Mouse (Mus musculus) kidney, postnatal 0 days (tissue): ENCODE results near the gene Dtx3. TPM values are rescaled to one million over a fixed set of nuclear protein-coding genes. Genes with fewer than 3 reads are reported as not detected.
"Not testable (repeated sequence)": the region's sequence is repeated elsewhere in the genome, so short reads cannot be mapped to it uniquely, and the experiment has no call there.

Source experiments
- ATAC-seq: fragments of 200-750 bp; cut with Nextera tagmentation; replicated peaks from 2 replicates; pipeline ENCODE4 v1.8.0; 2017; ENCODE audit warnings: low read depth, moderate number of reproducible peaks, moderate TSS enrichment, moderate library complexity; ENCODE audit not compliant: low FRiP score
- DNase-seq: peaks from one replicate; pipeline ENCODE4 v3.0.0-alpha.2; 2016; ENCODE audit warnings: low spot score
- H3K27ac ChIP-seq: fragments of 300-500 bp; sonication (generic); 2 replicates; pipeline ENCODE4 v1.5.1; 2014; ENCODE audit warnings: mild to moderate bottlenecking
- H3K27me3 ChIP-seq: fragments of 300-500 bp; sonication (generic); 2 replicates; pipeline ENCODE4 v1.6.1; 2014; ENCODE audit warnings: low read length, mixed read lengths; ENCODE audit not compliant: insufficient read depth
- H3K36me3 ChIP-seq: fragments of 300-500 bp; sonication (generic); 2 replicates; pipeline ENCODE4 v1.6.1; 2014; ENCODE audit warnings: low read length, mixed read lengths; ENCODE audit not compliant: insufficient read depth
- H3K4me1 ChIP-seq: fragments of 300-500 bp; sonication (generic); replicated peaks from 2 replicates; pipeline ENCODE4 v1.6.1; 2014; ENCODE audit warnings: antibody characterized with exemption, low read length, mixed read lengths; ENCODE audit not compliant: insufficient read depth
- H3K4me2 ChIP-seq: fragments of 300-500 bp; sonication (generic); 2 replicates; pipeline ENCODE4 v1.6.1; 2014; ENCODE audit warnings: mild to moderate bottlenecking, low read length, moderate library complexity, mixed read lengths
- H3K4me3 ChIP-seq: fragments of 300-500 bp; sonication (generic); replicated peaks from 2 replicates; pipeline ENCODE4 v1.5.1; 2014; ENCODE audit warnings: low read depth, low read length
- H3K9ac ChIP-seq: fragments of 300-500 bp; sonication (generic); 2 replicates; pipeline ENCODE4 v1.6.1; 2014; ENCODE audit warnings: low read depth, low read length
- H3K9me3 ChIP-seq: fragments of 300-500 bp; sonication (generic); replicated peaks from 2 replicates; pipeline ENCODE4 v1.6.1; 2016; ENCODE audit warnings: low read length, inconsistent platforms, mixed read lengths
- CTCF ChIP-seq: IDR thresholded peaks from 2 replicates; pipeline ENCODE4 v1.5.1; 2016; ENCODE audit warnings: antibody characterized with exemption, low read depth, mild to moderate bottlenecking, moderate library complexity
- WGBS: fragments of 180-500 bp; shearing (Covaris S2); extraction: QIAGEN DNeasy Blood & Tissue Kit; methylation state at CpG from one replicate; pipeline ENCODE4 v1.1.7; 2014; 5-methylcytosine and 5-hydroxymethylcytosine counted together
- polyA plus RNA-seq: library from polyadenylated mRNA; unstranded; fragments of >200 nt; fragmentation: Nextera tagmentation; extraction: Ambion mirVana; gene quantifications from 2 replicates; pipeline ENCODE4 v1.2.1, GENCODE M21; 2015

Dtx3 gene
- polyA plus RNA-seq, 1 experiment from 2014 or later: 85.1 TPM

GRCm38 (mm10) chr10:127166771-127167613 lies 28.5 kb downstream of the Dtx3 start:
- WGBS: 39% methylated on average over 15 of the region's 15 CpGs
- Histone ChIP-seq H3K27me3 (no peaks in the 10 kb centered on the region), H3K27ac (no peak overlapping the region), H3K9ac (no peak overlapping the region), H3K4me3 (no peak overlapping the region), H3K4me2 (peak overlapping the region; percentile 93; the same call in 1 of the 2 replicates), H3K4me1 (peaks cover 9% of the 10 kb centered on the region; the same call in 1 of the 2 replicates), H3K36me3 (no peaks in the 10 kb centered on the region), H3K9me3 (no peaks in the 10 kb centered on the region)
- no peak for ATAC-seq
- no peak for TF ChIP-seq CTCF
- DNase-seq: no peak

GRCm38 (mm10) chr10:127166404-127166715 lies 29.2 kb downstream of the Dtx3 start:
- no peak for DNase-seq
- no peaks in the 10 kb centered on the region for H3K36me3 ChIP-seq
- TF ChIP-seq CTCF: no peak
- WGBS: 9% methylated on average over 11 of the region's 11 CpGs
- H3K27ac ChIP-seq: no peak overlapping the region
- no peaks in the 10 kb centered on the region for H3K9me3 ChIP-seq
- no peak for ATAC-seq
- peak overlapping the region; percentile 57 for H3K4me3 ChIP-seq
- no peaks in the 10 kb centered on the region for H3K27me3 ChIP-seq
- peak overlapping the region; percentile 65 for H3K9ac ChIP-seq
- peak overlapping the region; percentile 93 for H3K4me2 ChIP-seq
- H3K4me1 ChIP-seq: peaks cover 9% of the 10 kb centered on the region; the same call in 1 of the 2 replicates

GRCm38 (mm10) chr10:127165654-127166403 lies 29.7 kb downstream of the Dtx3 start:
- H3K9ac ChIP-seq: peak overlapping the region; percentile 65
- H3K36me3 ChIP-seq: no peaks in the 10 kb centered on the region
- H3K27ac ChIP-seq: peak overlapping the region; percentile 52; the same call in 1 of the 2 replicates
- no peak for DNase-seq
- peak overlapping the region; percentile 93 for H3K4me2 ChIP-seq
- peaks cover 9% of the 10 kb centered on the region; the same call in 1 of the 2 replicates for H3K4me1 ChIP-seq
- peak overlapping the region; percentile 57 for H3K4me3 ChIP-seq
- H3K27me3 ChIP-seq: no peaks in the 10 kb centered on the region
- ATAC-seq: peak; percentile 52
- no peaks in the 10 kb centered on the region for H3K9me3 ChIP-seq
- no peak for TF ChIP-seq CTCF
- 1% methylated on average over 51 of the region's 56 CpGs for WGBS

GRCm38 (mm10) chr10:127165354-127165653 lies 30.2 kb downstream of the Dtx3 start:
- H3K4me3 ChIP-seq: peak overlapping the region; percentile 57
- no peaks in the 10 kb centered on the region for H3K27me3 ChIP-seq
- DNase-seq (no peak), ATAC-seq (peak; percentile 48)
- H3K9me3 ChIP-seq: no peaks in the 10 kb centered on the region
- peak overlapping the region; percentile 93 for H3K4me2 ChIP-seq
- peaks cover 6% of the 10 kb centered on the region; the same call in 1 of the 2 replicates for H3K4me1 ChIP-seq
- no peaks in the 10 kb centered on the region for H3K36me3 ChIP-seq
- peak overlapping the region; percentile 52; the same call in 1 of the 2 replicates for H3K27ac ChIP-seq
- TF ChIP-seq CTCF: no peak
- under 1% methylated on average over 41 of the region's 42 CpGs for WGBS
- peak overlapping the region; percentile 65 for H3K9ac ChIP-seq

- peak within 1 kb of the TSS; percentile 93 for H3K4me2 ChIP-seq
- no peaks in the 10 kb centered on the region for H3K27me3 ChIP-seq
- peaks cover 6% of the 10 kb centered on the region; the same call in 1 of the 2 replicates for H3K4me1 ChIP-seq
- peak; percentile 82 for TF ChIP-seq CTCF
- no peaks in the 10 kb centered on the region for H3K9me3 ChIP-seq
- DNase-seq (peak; percentile 89), ATAC-seq (peak; percentile 87)
- H3K9ac ChIP-seq: peak within 1 kb of the TSS; percentile 65
- H3K27ac ChIP-seq: peak within 1 kb of the TSS; percentile 52; the same call in 1 of the 2 replicates
- H3K36me3 ChIP-seq: no peaks in the 10 kb centered on the region
- 2% methylated on average over 52 of the region's 52 CpGs for WGBS
- H3K4me3 ChIP-seq: peak within 1 kb of the TSS; percentile 57
Observed at GRCm38 (mm10) chr10:127164631-127165353, 30.7 kb downstream of the Dtx3 start, which contains the start of gene B4galnt1. TSS of gene B4galnt1 (plus strand) at chr10:127165225.

GRCm38 (mm10) chr10:127164190-127164589 lies 31.3 kb downstream of the Dtx3 start:
- H3K4me1 ChIP-seq: peaks cover 6% of the 10 kb centered on the region; the same call in 1 of the 2 replicates
- DNase-seq: no peak
- WGBS: 88% methylated on average over 4 of the region's 4 CpGs
- no peak overlapping the region for H3K9ac ChIP-seq
- no peak overlapping the region for H3K27ac ChIP-seq
- no peak for ATAC-seq
- H3K4me3 ChIP-seq: no peak overlapping the region
- H3K36me3 ChIP-seq: no peaks in the 10 kb centered on the region
- no peaks in the 10 kb centered on the region for H3K27me3 ChIP-seq
- H3K9me3 ChIP-seq: no peaks in the 10 kb centered on the region
- no peak overlapping the region; the same call in 1 of the 2 replicates for H3K4me2 ChIP-seq
- no peak for TF ChIP-seq CTCF

GRCm38 (mm10) chr10:127162771-127163261 lies 32.7 kb downstream of the Dtx3 start:
- H3K9me3 ChIP-seq, H3K27ac ChIP-seq, ATAC-seq, H3K9ac ChIP-seq, H3K4me2 ChIP-seq, H3K36me3 ChIP-seq, DNase-seq, H3K27me3 ChIP-seq, H3K4me3 ChIP-seq, H3K4me1 ChIP-seq: not testable (repeated sequence)
- 59% methylated on average over 7 of the region's 7 CpGs for WGBS
